Mouse (Mus musculus) hindbrain, embryonic 12.5 days (tissue): ENCODE data around the gene Rnf181. TPM values are rescaled to one million over a fixed set of nuclear protein-coding genes. Genes with fewer than 3 reads are reported as not detected.

Source experiments
- ATAC-seq: fragments of 200-750 bp; cut with Nextera tagmentation; 2 replicates; pipeline ENCODE4 v1.8.0; 2017; ENCODE audit warnings: moderate TSS enrichment; ENCODE audit not compliant: low FRiP score
- H3K27ac ChIP-seq: fragments of 300-500 bp; sonication (generic); 2 replicates; pipeline ENCODE4 v1.5.1; 2016; ENCODE audit warnings: mild to moderate bottlenecking
- H3K27me3 ChIP-seq: fragments of 300-500 bp; sonication (generic); 2 replicates; pipeline ENCODE4 v1.6.1; 2016; ENCODE audit warnings: mild to moderate bottlenecking
- H3K36me3 ChIP-seq: fragments of 300-500 bp; sonication (generic); 2 replicates; pipeline ENCODE4 v1.6.1; 2016; ENCODE audit warnings: mild to moderate bottlenecking
- H3K4me1 ChIP-seq: fragments of 300-500 bp; sonication (generic); 2 replicates; pipeline ENCODE4 v1.6.1; 2016
- H3K4me2 ChIP-seq: fragments of 300-500 bp; sonication (generic); replicated peaks from 2 replicates; pipeline ENCODE4 v1.6.1; 2016; ENCODE audit warnings: mild to moderate bottlenecking
- H3K4me3 ChIP-seq: fragments of 300-500 bp; sonication (generic); 2 replicates; pipeline ENCODE4 v1.5.1; 2016; ENCODE audit warnings: mild to moderate bottlenecking
- H3K9ac ChIP-seq: fragments of 300-500 bp; sonication (generic); 2 replicates; pipeline ENCODE4 v1.6.1; 2016; ENCODE audit warnings: mild to moderate bottlenecking, moderate library complexity
- H3K9me3 ChIP-seq: fragments of 300-500 bp; sonication (generic); replicated peaks from 2 replicates; pipeline ENCODE4 v1.6.1; 2016; ENCODE audit warnings: mild to moderate bottlenecking
- WGBS: fragments of 180-500 bp; shearing (Covaris S2); methylation state at CpG from one replicate; pipeline ENCODE4 v1.1.7; 2016; 5-methylcytosine and 5-hydroxymethylcytosine counted together
- polyA plus RNA-seq: library from polyadenylated mRNA; unstranded; fragments of >200 nt; fragmentation: Nextera tagmentation; extraction: Ambion mirVana; gene quantifications from 2 replicates; pipeline ENCODE4 v1.2.1, GENCODE M21; 2016

Rnf181 gene
- polyA plus RNA-seq, 1 experiment from 2014 or later: 98.3 TPM

DNA sequence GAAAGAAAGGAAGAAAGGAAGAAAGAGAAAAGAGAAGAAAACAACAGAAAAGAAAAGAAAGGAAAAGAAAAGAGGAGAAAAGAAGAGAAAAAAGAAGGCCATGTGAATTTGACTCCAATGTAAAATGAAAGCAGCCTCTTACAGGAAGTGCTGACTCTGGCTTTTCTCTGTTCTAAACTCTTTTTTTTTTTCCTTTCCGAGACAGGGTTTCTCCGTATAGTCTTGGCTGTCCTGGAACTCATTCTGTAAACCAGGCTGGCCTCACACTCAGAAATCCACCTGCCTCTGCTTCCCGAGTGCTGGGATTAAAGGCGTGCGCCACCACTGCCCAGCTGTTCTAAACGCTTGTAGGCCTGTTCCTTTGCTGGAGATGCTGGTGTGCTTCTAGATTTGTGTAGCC is 15.7 kb upstream of the Rnf181 start:
- no peak overlapping the region for H3K27ac ChIP-seq
- peaks cover 5% of the 10 kb centered on the region for H3K4me1 ChIP-seq

DNA sequence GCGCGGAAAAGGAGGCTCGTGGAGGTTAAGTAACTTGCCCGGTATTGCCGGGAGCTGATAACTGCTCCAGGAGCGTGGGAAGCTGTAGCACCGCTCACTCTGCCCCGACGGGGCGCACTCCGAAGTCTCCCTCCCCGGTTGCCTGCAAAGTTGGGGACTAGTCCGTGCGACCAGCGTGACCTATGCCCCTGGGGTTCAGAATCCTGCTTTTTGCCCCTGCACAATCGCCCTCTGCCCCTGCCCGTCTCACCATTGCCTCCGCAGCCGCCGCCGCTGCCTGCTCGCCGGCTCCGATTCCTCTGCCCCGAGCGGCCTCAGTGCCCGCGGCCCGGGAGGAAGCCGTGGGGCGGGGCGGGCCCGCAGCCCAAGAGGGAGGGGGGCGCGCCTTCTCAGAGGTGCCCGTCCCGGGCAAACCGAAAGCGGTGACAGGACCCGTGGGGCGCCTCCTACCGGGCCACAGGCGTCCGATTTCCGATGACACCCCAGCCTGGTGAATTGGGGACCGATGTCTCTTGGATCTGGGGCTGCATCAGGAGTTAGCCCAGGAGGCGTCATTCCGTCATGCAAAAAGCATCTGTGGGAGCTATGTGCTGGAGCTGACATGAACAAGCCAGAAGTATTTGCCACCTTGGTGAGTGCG is 13.5 kb upstream of the Rnf181 start, which contains the start of gene Vamp5:
Vamp5 (minus strand) TSS at position 338 of the 640 bp plus-strand sequence.
- Histone ChIP-seq H3K27me3 (peaks cover 32% of the 10 kb centered on the region), H3K9ac (peak within 1 kb of the TSS; percentile 58), H3K4me3 (peak within 1 kb of the TSS; percentile 43), H3K36me3 (0 out of 2 replicates have a peak, but pooled peaks cover 4% of the 10 kb centered on the region), H3K4me2 (peak within 1 kb of the TSS; percentile 64), H3K27ac (0 out of 2 replicates have a peak within 1 kb of the TSS, but pooled peaks have one; percentile 19), H3K4me1 (peaks cover 5% of the 10 kb centered on the region), H3K9me3 (no peaks in the 10 kb centered on the region)
- ATAC-seq: peak; percentile 66; the same call in 1 of the 2 replicates
- 1% methylated on average over 48 of the region's 49 CpGs for WGBS

More for the DNA sequence above, 15.7 kb upstream of the Rnf181 start:
- Histone ChIP-seq H3K4me2 (no peak overlapping the region), H3K9ac (no peak overlapping the region), H3K36me3 (0 out of 2 replicates have a peak, but pooled peaks cover 4% of the 10 kb centered on the region), H3K9me3 (no peaks in the 10 kb centered on the region), H3K27me3 (peaks cover 32% of the 10 kb centered on the region), H3K4me3 (no peak overlapping the region)
- no peak for ATAC-seq
- 86% methylated on average over 6 of the region's 6 CpGs for WGBS

DNA sequence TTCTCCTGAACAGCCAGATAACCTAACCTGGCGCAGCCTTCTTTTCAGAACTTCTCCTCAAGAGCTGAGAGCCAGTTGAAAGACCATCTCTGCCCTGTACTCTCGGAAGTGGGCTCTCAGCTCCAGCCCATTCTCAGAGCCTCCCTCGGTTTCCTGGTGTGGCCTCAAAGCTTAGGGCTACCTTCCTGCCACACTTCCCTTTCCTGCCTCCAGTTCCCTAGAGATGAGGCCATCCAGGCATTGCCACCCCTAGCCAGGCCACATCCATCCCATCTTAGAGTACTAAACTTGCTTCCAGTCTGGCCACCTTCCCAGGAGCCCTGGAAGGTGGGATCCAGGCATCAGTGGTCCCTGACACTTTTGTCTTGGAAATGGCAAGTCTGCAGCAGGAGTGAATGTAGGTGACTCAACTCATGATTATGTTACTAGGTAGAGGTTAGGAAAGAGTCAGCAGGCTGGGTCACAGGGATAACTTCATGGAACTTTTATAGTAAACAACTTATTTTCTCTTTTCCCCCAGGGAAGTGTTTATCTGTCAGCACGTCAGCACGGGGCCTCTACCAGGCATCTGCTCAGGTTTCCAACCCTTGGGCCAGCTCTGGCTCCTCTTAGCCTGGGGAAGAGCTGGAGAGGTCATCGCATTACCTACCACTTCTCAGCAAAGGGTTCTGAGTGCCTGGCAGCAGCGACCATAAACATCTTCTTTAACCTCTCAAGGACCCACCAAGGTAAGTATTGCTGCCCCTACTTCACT is 12.8 kb upstream of the Rnf181 start:
- H3K4me2 ChIP-seq: peak overlapping the region; percentile 64
- H3K9ac ChIP-seq: 0 out of 2 replicates have a peak overlapping the region, but pooled peaks have one; percentile 58
- no peak for ATAC-seq
- H3K36me3 ChIP-seq: no peaks in the 10 kb centered on the region
- WGBS: 42% methylated on average over 7 of the region's 7 CpGs
- peaks cover 5% of the 10 kb centered on the region for H3K4me1 ChIP-seq
- H3K9me3 ChIP-seq: no peaks in the 10 kb centered on the region
- peaks cover 32% of the 10 kb centered on the region for H3K27me3 ChIP-seq
- peak overlapping the region; percentile 43 for H3K4me3 ChIP-seq
- no peak overlapping the region for H3K27ac ChIP-seq

DNA sequence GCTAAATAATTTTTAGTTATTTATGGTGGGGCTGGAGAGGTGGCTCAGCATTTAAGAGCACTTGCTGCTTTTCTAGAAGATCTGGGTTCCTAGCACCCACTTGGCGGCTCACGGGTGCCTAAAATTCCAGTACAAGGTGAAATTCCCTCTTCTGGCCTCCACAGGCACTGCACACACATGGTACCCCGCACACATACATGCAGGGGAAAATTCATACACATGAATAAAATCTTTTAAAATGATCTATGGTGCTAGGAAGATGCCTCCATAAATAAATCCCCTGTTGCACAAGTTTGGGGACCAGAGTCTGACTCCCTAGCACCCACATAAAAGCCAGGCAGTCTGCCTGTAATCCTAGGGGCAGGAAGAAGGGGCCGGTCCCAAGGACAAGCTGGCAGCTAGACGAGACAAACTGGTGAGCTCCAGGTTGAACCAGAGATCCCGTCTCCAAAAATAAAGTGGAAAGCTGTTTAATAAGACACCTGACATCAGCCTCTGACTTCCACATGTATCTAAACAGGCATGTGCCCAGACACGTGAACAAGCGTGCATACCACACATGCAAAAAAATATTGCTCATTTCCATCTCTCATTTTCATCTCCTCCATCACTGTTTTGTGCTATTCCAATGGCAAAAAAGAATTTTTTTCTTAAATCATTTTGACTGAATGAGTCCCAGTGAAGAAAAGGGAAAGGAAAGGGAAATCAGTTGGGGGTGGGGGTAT is 11.9 kb upstream of the Rnf181 start:
- H3K9me3 ChIP-seq: no peaks in the 10 kb centered on the region
- no peak for ATAC-seq
- no peaks in the 10 kb centered on the region for H3K36me3 ChIP-seq
- no peak overlapping the region for H3K9ac ChIP-seq
- H3K4me2 ChIP-seq: no peak overlapping the region
- peaks cover 32% of the 10 kb centered on the region for H3K27me3 ChIP-seq
- no peak overlapping the region for H3K4me3 ChIP-seq
- H3K27ac ChIP-seq: no peak overlapping the region
- 90% methylated on average over 8 of the region's 8 CpGs for WGBS
- peaks cover 5% of the 10 kb centered on the region for H3K4me1 ChIP-seq

DNA sequence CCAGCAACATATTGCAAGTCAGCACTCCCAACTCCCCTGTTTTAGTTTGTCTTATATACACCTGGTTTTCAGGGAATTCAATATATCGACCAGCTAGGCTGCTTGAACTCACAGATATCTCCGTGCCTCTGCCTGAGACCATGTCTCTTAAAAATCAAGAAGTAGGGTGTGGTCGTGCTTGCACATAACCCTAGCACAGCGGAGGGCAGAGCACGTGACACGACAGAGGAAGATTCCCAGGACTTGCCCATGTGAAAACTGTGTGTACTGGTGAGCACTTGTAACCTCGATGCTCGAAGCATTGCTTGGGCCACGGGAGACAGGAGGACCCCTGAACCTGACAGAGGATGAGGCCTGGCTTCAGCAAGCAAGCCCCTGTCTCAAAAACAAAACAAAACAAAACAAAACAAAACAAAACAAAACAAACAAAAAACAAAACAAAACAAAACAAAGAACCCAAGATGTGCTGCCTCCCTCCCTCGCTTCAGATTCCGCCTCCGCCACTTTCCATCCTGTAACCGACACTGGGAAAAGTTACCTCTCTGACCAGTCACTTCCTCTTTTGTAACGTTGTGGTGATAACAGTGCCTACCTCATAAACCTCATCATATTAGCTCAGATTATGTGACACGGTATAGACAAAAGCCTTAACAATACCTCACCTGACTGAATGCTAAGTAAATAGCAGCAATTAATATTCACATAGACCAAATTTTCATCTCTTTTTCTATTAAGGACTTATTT is 8.2 kb upstream of the Rnf181 start:
- 85% methylated on average over 15 of the region's 15 CpGs for WGBS
- Histone ChIP-seq H3K27me3 (peaks cover 14% of the 10 kb centered on the region), H3K4me3 (no peak overlapping the region), H3K36me3 (no peaks in the 10 kb centered on the region), H3K4me2 (no peak overlapping the region), H3K9ac (no peak overlapping the region), H3K4me1 (peaks cover 5% of the 10 kb centered on the region; the same call in 1 of the 2 replicates), H3K27ac (no peak overlapping the region), H3K9me3 (no peaks in the 10 kb centered on the region)
- ATAC-seq: no peak

DNA sequence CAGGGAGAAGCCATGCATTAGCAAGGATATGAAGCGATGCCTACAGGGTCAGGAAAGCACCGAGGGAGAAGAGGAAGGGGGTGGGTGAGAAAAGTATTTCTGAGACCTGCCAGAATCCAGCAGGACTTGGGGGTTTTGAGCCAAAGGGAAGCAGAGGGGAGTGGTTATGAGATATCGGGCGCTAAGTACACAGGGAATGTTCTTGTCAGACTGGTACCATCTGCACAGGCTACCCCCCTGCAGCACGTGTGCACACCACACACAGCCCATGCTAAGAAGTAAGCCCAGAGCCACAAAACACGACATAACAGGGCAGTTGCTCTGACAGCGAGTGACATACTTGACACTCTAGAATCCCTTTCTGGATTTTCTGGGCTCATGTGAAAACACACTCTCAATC is 7.5 kb upstream of the Rnf181 start:
- Histone ChIP-seq H3K4me3 (no peak overlapping the region), H3K9me3 (no peaks in the 10 kb centered on the region), H3K9ac (no peak overlapping the region), H3K27me3 (peaks cover 6% of the 10 kb centered on the region), H3K4me2 (no peak overlapping the region), H3K36me3 (no peaks in the 10 kb centered on the region), H3K27ac (no peak overlapping the region), H3K4me1 (0 out of 2 replicates have a peak, but pooled peaks cover 5% of the 10 kb centered on the region)
- 75% methylated on average over 7 of the region's 7 CpGs for WGBS
- no peak for ATAC-seq

DNA sequence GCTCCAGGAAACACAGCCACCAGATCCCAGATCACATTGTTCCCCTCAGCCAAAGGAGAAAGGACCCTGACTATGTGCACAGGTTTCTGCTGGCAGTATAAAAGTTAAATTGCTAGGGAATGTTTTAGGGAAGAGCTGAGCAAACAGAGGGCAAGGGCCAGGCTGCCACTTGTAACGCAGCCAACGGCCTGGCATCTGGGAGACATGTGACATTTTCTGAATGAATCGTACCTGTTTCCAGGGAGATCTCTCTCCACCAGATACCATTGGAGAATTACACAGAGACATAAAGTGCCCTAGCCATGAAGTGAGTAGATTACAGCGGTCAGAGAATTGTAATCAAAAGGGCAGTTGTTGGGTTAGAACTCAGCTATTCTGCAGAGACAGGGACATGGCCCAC is 6.4 kb upstream of the Rnf181 start:
- Histone ChIP-seq H3K36me3 (no peaks in the 10 kb centered on the region), H3K27ac (no peak overlapping the region), H3K9me3 (no peaks in the 10 kb centered on the region), H3K27me3 (no peaks in the 10 kb centered on the region), H3K9ac (no peak overlapping the region), H3K4me1 (0 out of 2 replicates have a peak, but pooled peaks cover 5% of the 10 kb centered on the region), H3K4me3 (no peak overlapping the region), H3K4me2 (no peak overlapping the region)
- no peak for ATAC-seq
- 85% methylated on average over 4 of the region's 4 CpGs for WGBS

DNA sequence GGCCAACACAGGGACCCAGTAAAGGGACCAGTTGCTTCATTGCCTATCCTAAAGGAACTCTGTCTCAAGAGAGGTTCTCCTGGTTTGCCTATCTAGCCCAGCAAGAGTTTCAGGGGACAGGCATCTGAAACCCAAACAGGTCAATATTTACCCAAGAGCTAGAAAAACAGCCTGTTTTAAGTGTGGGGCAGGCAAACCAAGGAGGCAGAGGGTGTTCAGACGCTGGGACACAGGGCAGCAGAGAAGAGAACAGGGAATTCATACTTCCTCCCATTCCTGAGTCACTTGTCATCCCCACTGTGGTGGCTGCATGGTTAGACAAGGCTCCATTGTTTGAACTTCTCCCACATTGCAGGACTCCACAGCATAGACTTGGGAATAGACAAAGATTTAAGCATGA is 4.8 kb upstream of the Rnf181 start:
- 31% methylated on average over 1 of the region's 1 CpGs for WGBS
- no peak overlapping the region for H3K4me2 ChIP-seq
- H3K9ac ChIP-seq: no peak overlapping the region
- H3K27ac ChIP-seq: no peak overlapping the region
- H3K9me3 ChIP-seq: no peaks in the 10 kb centered on the region
- H3K27me3 ChIP-seq: no peaks in the 10 kb centered on the region
- H3K4me1 ChIP-seq: 0 out of 2 replicates have a peak, but pooled peaks cover 5% of the 10 kb centered on the region
- H3K4me3 ChIP-seq: no peak overlapping the region
- H3K36me3 ChIP-seq: no peaks in the 10 kb centered on the region
- no peak for ATAC-seq

DNA sequence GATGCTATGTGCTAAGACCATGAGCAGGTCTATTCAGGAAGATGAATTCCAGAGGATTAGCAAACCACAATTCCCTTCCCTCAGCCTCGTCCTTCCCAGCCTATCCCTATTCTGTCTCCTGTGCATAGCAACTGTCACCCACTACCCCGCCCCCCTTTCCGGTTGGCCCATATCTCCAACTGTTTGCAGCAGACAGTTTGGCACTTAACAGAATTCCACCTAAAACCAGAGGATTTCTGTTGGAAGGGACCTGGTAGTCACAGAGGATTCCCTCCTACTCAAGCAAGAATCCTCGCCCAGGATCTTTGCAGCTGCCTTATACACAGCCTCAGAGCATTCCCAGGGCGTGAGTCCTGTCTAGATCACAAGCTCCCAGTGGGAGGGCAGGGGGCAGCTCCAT is 4.4 kb upstream of the Rnf181 start:
- H3K4me3 ChIP-seq: no peak overlapping the region
- H3K9me3 ChIP-seq: no peaks in the 10 kb centered on the region
- H3K9ac ChIP-seq: no peak overlapping the region
- H3K27me3 ChIP-seq: no peaks in the 10 kb centered on the region
- no peak overlapping the region for H3K4me2 ChIP-seq
- no peak overlapping the region for H3K27ac ChIP-seq
- WGBS: 48% methylated on average over 5 of the region's 5 CpGs
- H3K4me1 ChIP-seq: 0 out of 2 replicates have a peak, but pooled peaks cover 5% of the 10 kb centered on the region
- no peaks in the 10 kb centered on the region for H3K36me3 ChIP-seq
- no peak for ATAC-seq

DNA sequence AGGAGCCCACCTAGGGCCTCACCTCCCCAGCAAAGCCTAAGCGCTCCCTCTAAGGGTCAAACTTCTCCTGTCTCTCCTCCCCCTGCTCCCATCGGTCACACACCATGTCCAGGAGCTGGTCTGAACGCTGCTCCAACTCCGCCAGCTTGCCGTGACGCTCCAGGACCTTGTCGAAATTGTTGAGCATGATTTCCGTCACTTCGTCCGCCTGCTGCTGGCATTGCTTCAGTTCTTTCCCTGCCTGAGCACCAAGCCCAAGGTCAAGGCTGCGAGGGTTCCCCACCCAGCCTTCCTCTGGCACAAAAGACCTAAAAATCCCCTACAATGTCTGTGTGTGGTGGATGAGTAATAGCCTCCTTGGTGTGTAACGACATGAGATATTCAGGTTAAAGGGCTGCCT is 3.3 kb upstream of the Rnf181 start:
- Histone ChIP-seq H3K27ac (no peak overlapping the region), H3K9me3 (no peaks in the 10 kb centered on the region), H3K4me1 (0 out of 2 replicates have a peak, but pooled peaks cover 5% of the 10 kb centered on the region), H3K27me3 (no peaks in the 10 kb centered on the region), H3K36me3 (no peaks in the 10 kb centered on the region), H3K9ac (no peak overlapping the region), H3K4me3 (no peak overlapping the region), H3K4me2 (no peak overlapping the region)
- 83% methylated on average over 12 of the region's 12 CpGs for WGBS
- no peak for ATAC-seq

DNA sequence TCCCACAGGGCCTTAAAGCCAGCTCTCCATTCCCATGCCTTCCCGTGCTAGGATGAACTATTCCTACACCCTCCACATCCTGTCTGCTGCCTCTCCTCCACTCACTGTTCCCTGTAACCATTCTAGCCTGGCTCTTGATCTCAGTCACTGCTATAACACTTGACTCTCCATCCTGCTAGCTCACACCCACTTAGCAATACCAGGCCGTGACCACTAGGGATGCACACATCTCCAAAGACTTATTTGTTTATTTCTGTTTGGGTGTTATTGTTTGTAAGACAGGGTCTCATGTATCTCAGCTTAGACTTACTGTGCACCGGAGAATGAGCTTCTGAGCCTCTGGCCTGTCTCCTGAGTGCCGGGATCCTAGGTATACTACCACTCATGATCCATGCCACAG is 2.8 kb upstream of the Rnf181 start:
- H3K4me3 ChIP-seq: no peak overlapping the region
- no peak for ATAC-seq
- H3K27me3 ChIP-seq: no peaks in the 10 kb centered on the region
- H3K9me3 ChIP-seq: no peaks in the 10 kb centered on the region
- 84% methylated on average over 4 of the region's 4 CpGs for WGBS
- H3K4me2 ChIP-seq: no peak overlapping the region
- no peak overlapping the region for H3K27ac ChIP-seq
- H3K9ac ChIP-seq: no peak overlapping the region
- no peaks in the 10 kb centered on the region for H3K36me3 ChIP-seq
- 0 out of 2 replicates have a peak, but pooled peaks cover 5% of the 10 kb centered on the region for H3K4me1 ChIP-seq
